8 mouse cellular contexts compared by ENCODE assay signal in the genomic region with DNA sequence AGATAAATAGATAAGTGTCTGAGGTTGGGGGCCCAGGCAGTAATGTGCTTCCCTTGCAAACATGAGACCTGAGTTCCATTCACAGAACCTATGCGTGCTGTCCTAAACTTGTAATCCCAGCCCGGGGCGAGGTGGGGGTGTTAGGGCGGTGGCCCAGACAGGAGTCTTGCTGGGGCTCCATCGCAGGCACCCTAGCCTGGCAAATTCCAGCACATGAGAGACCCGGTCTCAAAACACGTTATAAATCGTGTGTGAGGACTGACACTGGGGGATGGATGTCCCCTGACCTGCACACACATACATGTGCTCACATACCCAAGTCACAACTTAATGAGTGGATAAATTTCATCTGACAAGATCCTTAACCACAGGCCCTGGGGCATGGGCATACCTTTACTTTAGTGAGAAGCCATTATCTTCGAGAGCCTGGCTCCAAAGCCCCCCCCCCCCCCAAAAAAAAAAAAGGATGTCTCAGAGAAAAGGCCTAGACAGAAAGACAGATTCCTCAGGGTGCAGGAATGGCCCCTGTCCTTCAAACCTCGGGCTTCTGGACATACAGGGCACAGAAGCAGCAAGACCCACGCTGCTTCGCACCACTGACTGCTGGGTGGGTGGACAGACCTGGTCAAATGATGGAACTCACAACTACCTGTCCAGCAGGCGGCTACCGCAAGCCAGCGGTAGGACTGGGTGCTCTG. TPM values are rescaled to one million over a fixed set of nuclear protein-coding genes. Genes with fewer than 3 reads are reported as not detected.
DNase-seq lines count a peak whose midpoint lies in the region; ATAC-seq and TF ChIP-seq lines count a peak whose summit lies in the region.

No protein-coding gene starts in this region.

- H3K9ac ChIP-seq in heart, embryonic 12.5 days = peak overlapping the region; percentile 66
- peak overlapping the region; percentile 44; the same call in 1 of the 2 replicates for H3K9ac ChIP-seq in ES-E14 (ENCODE audit: insufficient read depth, low read depth, low read length, poor library complexity, severe bottlenecking)
- H3K9ac ChIP-seq in heart, embryonic 16.5 days (ENCODE audit: low read length) = peak overlapping the region; percentile 67

- ATAC-seq in heart, embryonic 12.5 days (ENCODE audit: insufficient number of reproducible peaks, low FRiP score) = peak; percentile 49; the same call in 1 of the 2 replicates
- no peak; the same call in 1 of the 2 replicates for ATAC-seq in heart, embryonic 16.5 days (replicated peaks; ENCODE audit: extremely low read depth, insufficient read depth, low FRiP score)

- peak overlapping the region; percentile 41 for H3K4me3 ChIP-seq in heart, embryonic 12.5 days
- peak overlapping the region; percentile 45 to 63; a peak in 3 of 4 replicates for H3K4me3 ChIP-seq in ES-E14 (ENCODE audit: insufficient read depth in 1 of 2, low read depth in 1 of 2, low read length in 2 of 2, poor library complexity in 1 of 2, severe bottlenecking in 1 of 2)
- peak overlapping the region; percentile 44 for H3K4me3 ChIP-seq in heart, embryonic 16.5 days (ENCODE audit: low read length)
- H3K4me3 ChIP-seq in midbrain, embryonic 10.5 days = peak overlapping the region; percentile 57

- no peaks in the 10 kb centered on the region for H3K9me3 ChIP-seq in heart, embryonic 12.5 days (replicated peaks)
- H3K9me3 ChIP-seq in ES-E14 (ENCODE audit: control insufficient read depth, insufficient read depth, low read depth, low read length) = no peaks in the 10 kb centered on the region
- no peaks in the 10 kb centered on the region for H3K9me3 ChIP-seq in heart, embryonic 16.5 days (replicated peaks; ENCODE audit: control insufficient read depth, low read length)
- no peaks in the 10 kb centered on the region for H3K9me3 ChIP-seq in midbrain, embryonic 10.5 days (replicated peaks)

- no peaks in the 10 kb centered on the region for H3K27me3 ChIP-seq in heart, embryonic 12.5 days (replicated peaks)
- peaks cover 4% of the 10 kb centered on the region for H3K27me3 ChIP-seq in heart, embryonic 16.5 days (ENCODE audit: control insufficient read depth, insufficient read depth, low read length)
- H3K27me3 ChIP-seq in midbrain, embryonic 10.5 days (ENCODE audit: low read depth, poor library complexity, severe bottlenecking) = peaks cover 7% of the 10 kb centered on the region; the same call in 1 of the 2 replicates

- peaks cover 3% of the 10 kb centered on the region; the same call in 1 of the 2 replicates for H3K4me1 ChIP-seq in heart, embryonic 12.5 days (replicated peaks)
- peaks cover 0 to 2% of the 10 kb centered on the region in 2 experiments; a peak in 1 of 4 replicates for H3K4me1 ChIP-seq in ES-E14 (ENCODE audit: control insufficient read depth in 2 of 2, insufficient read depth in 2 of 2, low read length in 2 of 2, poor library complexity in 1 of 2)
- peaks cover 3% of the 10 kb centered on the region; the same call in 1 of the 2 replicates for H3K4me1 ChIP-seq in heart, embryonic 16.5 days (ENCODE audit: control insufficient read depth, insufficient read depth, low read length)
- peaks cover 7% of the 10 kb centered on the region; the same call in 1 of the 2 replicates for H3K4me1 ChIP-seq in midbrain, embryonic 10.5 days

- H3K27ac ChIP-seq in heart, embryonic 12.5 days (ENCODE audit: poor library complexity, severe bottlenecking) = no peak overlapping the region
- no peak overlapping the region for H3K27ac ChIP-seq in ES-E14 (ENCODE audit: insufficient read depth, low read depth, low read length, poor library complexity, severe bottlenecking)
- H3K27ac ChIP-seq in heart, embryonic 16.5 days (ENCODE audit: low read length) = no peak overlapping the region
- H3K27ac ChIP-seq in midbrain, embryonic 10.5 days (replicated peaks) = peak overlapping the region; percentile 70

- no peaks in the 10 kb centered on the region for H3K36me3 ChIP-seq in heart, embryonic 12.5 days
- no peaks in the 10 kb centered on the region for H3K36me3 ChIP-seq in ES-E14 (ENCODE audit: control insufficient read depth, insufficient read depth, low read length, poor library complexity, severe bottlenecking)
- H3K36me3 ChIP-seq in heart, embryonic 16.5 days (ENCODE audit: control insufficient read depth, insufficient read depth) = no peaks in the 10 kb centered on the region
- no peaks in the 10 kb centered on the region for H3K36me3 ChIP-seq in midbrain, embryonic 10.5 days

- H3K4me2 ChIP-seq in heart, embryonic 12.5 days = peak overlapping the region; percentile 81
- peak overlapping the region; percentile 73 for H3K4me2 ChIP-seq in heart, embryonic 16.5 days (ENCODE audit: low read depth, low read length)

- in situ Hi-C loops in ES-E14 (cut with MboI; ENCODE audit: low sequenced_read_pairs in 2 of 2, unreplicated experiment in 2 of 2) = no loop called here

- no peak for DNase-seq in heart, adult 9 months (ENCODE audit: low spot score in 2 of 2)
- no peak for DNase-seq in ES-E14 (ENCODE audit: low read depth, low spot score)
- no peak for DNase-seq in midbrain, embryonic 10.5 days (ENCODE audit: low spot score)
- no peak for DNase-seq in left cerebral cortex, adult 18-20 months (ENCODE audit: low spot score in 2 of 2)
- no peak for DNase-seq in thymus, postnatal 0 days (ENCODE audit: low spot score)
- DNase-seq in cerebellum, adult 9-11 months = no peak

- WGBS in heart, embryonic 12.5 days = 55% methylated on average over 15 of the region's 15 CpGs
- 54% methylated on average over 15 of the region's 15 CpGs for WGBS in heart, embryonic 16.5 days
- 59% methylated on average over 15 of the region's 15 CpGs for WGBS in midbrain, embryonic 10.5 days

TF ChIP-seq in ES-E14, 5 proteins besides CTCF, POLR2A, EP300 and RAD21:
- no peak for TF ChIP-seq HCFC1 (IDR thresholded peaks at IDR 0.05; ENCODE audit: borderline replicate concordance, insufficient read depth, low read length)
- no peak for TF ChIP-seq MAFK (IDR thresholded peaks at IDR 0.05; ENCODE audit: insufficient read depth, low read depth, low read length)
- no peak for TF ChIP-seq ZC3H11A (IDR thresholded peaks at IDR 0.05; ENCODE audit: borderline replicate concordance, low read depth, low read length)
- no peak for TF ChIP-seq CHD2 (IDR thresholded peaks at IDR 0.05; ENCODE audit: low read depth, low read length)
- no peak for TF ChIP-seq ZNF384 (IDR thresholded peaks at IDR 0.05; ENCODE audit: low read depth, low read length)

RNA-seq across cellular contexts. Expression of gene Dnajb1, which starts 13.8 kb away (rescaled TPM):
- 45.1 and 47.4 TPM in 2 replicates for polyA plus RNA-seq in heart, embryonic 12.5 days (2016; fragmentation: Nextera tagmentation; extraction: Ambion mirVana)
- total RNA-seq in ES-E14 (2012; rRNA removed) = 22.9 and 30.1 TPM in 2 replicates
- polyA plus RNA-seq in heart, embryonic 16.5 days (2015; fragmentation: Nextera tagmentation; extraction: Ambion mirVana) = 47.8 and 49.3 TPM in 2 replicates
- 73.3 and 85.7 TPM in 2 replicates for polyA plus RNA-seq in midbrain, embryonic 10.5 days (2016; fragmentation: Nextera tagmentation; extraction: Ambion mirVana)
- 10 to 100 TPM; 61.3 to 66.7 TPM for total RNA-seq in left cerebral cortex, adult 18-20 months (2021)
- polyA plus RNA-seq in thymus, postnatal 0 days (2015; fragmentation: Nextera tagmentation; extraction: Ambion mirVana) = 71.2 and 92.9 TPM in 2 replicates

RNA-seq across cellular contexts. Expression of gene Tecr, which starts 14.1 kb away (rescaled TPM):
- polyA plus RNA-seq in heart, embryonic 12.5 days (2016; fragmentation: Nextera tagmentation; extraction: Ambion mirVana) = 445 and 456 TPM in 2 replicates
- total RNA-seq in ES-E14 (2012; rRNA removed) = 246 and 386 TPM in 2 replicates
- polyA plus RNA-seq in heart, embryonic 16.5 days (2015; fragmentation: Nextera tagmentation; extraction: Ambion mirVana) = 372 and 402 TPM in 2 replicates
- 740 and 757 TPM in 2 replicates for polyA plus RNA-seq in midbrain, embryonic 10.5 days (2016; fragmentation: Nextera tagmentation; extraction: Ambion mirVana)
- total RNA-seq in left cerebral cortex, adult 18-20 months (2021) = 100 to 1,000 TPM; 600 to 661 TPM
- polyA plus RNA-seq in thymus, postnatal 0 days (2015; fragmentation: Nextera tagmentation; extraction: Ambion mirVana) = 315 and 341 TPM in 2 replicates

RNA-seq across cellular contexts. Expression of gene Gipc1, which starts 30.6 kb away (rescaled TPM):
- polyA plus RNA-seq in heart, embryonic 12.5 days (2016; fragmentation: Nextera tagmentation; extraction: Ambion mirVana) = 175 and 180 TPM in 2 replicates
- total RNA-seq in ES-E14 (2012; rRNA removed) = 73.2 and 73.7 TPM in 2 replicates
- 135 and 146 TPM in 2 replicates for polyA plus RNA-seq in heart, embryonic 16.5 days (2015; fragmentation: Nextera tagmentation; extraction: Ambion mirVana)
- polyA plus RNA-seq in midbrain, embryonic 10.5 days (2016; fragmentation: Nextera tagmentation; extraction: Ambion mirVana) = 233 and 242 TPM in 2 replicates
- 10 to 100 TPM; 86.0 to 86.7 TPM for total RNA-seq in left cerebral cortex, adult 18-20 months (2021)
- polyA plus RNA-seq in thymus, postnatal 0 days (2015; fragmentation: Nextera tagmentation; extraction: Ambion mirVana) = 89.3 and 90.6 TPM in 2 replicates

RNA-seq across cellular contexts. Expression of gene Ptger1, which starts 44.6 kb away (rescaled TPM):
- polyA plus RNA-seq in heart, embryonic 12.5 days (2016; fragmentation: Nextera tagmentation; extraction: Ambion mirVana) = 0.32 and 0.60 TPM in 2 replicates
- 1.7 and 2.4 TPM in 2 replicates for total RNA-seq in ES-E14 (2012; rRNA removed)
- polyA plus RNA-seq in heart, embryonic 16.5 days (2015; fragmentation: Nextera tagmentation; extraction: Ambion mirVana) = 0.43 and 0.69 TPM in 2 replicates
- polyA plus RNA-seq in midbrain, embryonic 10.5 days (2016; fragmentation: Nextera tagmentation; extraction: Ambion mirVana) = 0.29 and 0.38 TPM in 2 replicates
- total RNA-seq in left cerebral cortex, adult 18-20 months (2021) = 1 to 10 TPM; 1.2 to 1.6 TPM
- 0.42 and 0.82 TPM in 2 replicates for polyA plus RNA-seq in thymus, postnatal 0 days (2015; fragmentation: Nextera tagmentation; extraction: Ambion mirVana)

RNA-seq across cellular contexts. Expression of gene Ndufb7, which starts 55.4 kb away (rescaled TPM):
- 547 and 555 TPM in 2 replicates for polyA plus RNA-seq in heart, embryonic 12.5 days (2016; fragmentation: Nextera tagmentation; extraction: Ambion mirVana)
- total RNA-seq in ES-E14 (2012; rRNA removed) = 236 and 275 TPM in 2 replicates
- polyA plus RNA-seq in heart, embryonic 16.5 days (2015; fragmentation: Nextera tagmentation; extraction: Ambion mirVana) = 612 and 678 TPM in 2 replicates
- polyA plus RNA-seq in midbrain, embryonic 10.5 days (2016; fragmentation: Nextera tagmentation; extraction: Ambion mirVana) = 354 and 369 TPM in 2 replicates
- total RNA-seq in left cerebral cortex, adult 18-20 months (2021) = 100 to 1,000 TPM; 136 to 155 TPM
- 503 and 517 TPM in 2 replicates for polyA plus RNA-seq in thymus, postnatal 0 days (2015; fragmentation: Nextera tagmentation; extraction: Ambion mirVana)
